Mouse (Mus musculus): Measurements from ENCODE around the gene Slc6a12.
"Not testable (repeated sequence)": the region's sequence is repeated elsewhere in the genome, so short reads cannot be mapped to it uniquely, and the experiment has no call there.

Gene Slc6a12

GRCm38 (mm10) chr6:121341650-121342049 lies 1.2 kb upstream of the Slc6a12 start:
- DNase-seq (ENCODE audit: extremely low read depth, insufficient read length, low spot score) = no peak

GRCm38 (mm10) chr6:121343771-121344123 lies 871 bp downstream of the Slc6a12 start:
- DNase-seq (ENCODE audit: extremely low read depth, insufficient read length, low spot score) = no peak

GRCm38 (mm10) chr6:121344329-121344728 lies 1.5 kb downstream of the Slc6a12 start:
- peak; percentile 42 for DNase-seq (ENCODE audit: extremely low read depth, insufficient read length, low spot score)

- no peak for DNase-seq (ENCODE audit: extremely low read depth, insufficient read length, low spot score)
These were observed 3.6 kb downstream of the Slc6a12 start for GRCm38 (mm10) chr6:121346428-121346827.

- no peak for DNase-seq (ENCODE audit: extremely low read depth, insufficient read length, low spot score)
These were observed 9.4 kb downstream of the Slc6a12 start for GRCm38 (mm10) chr6:121352276-121352675.

- DNase-seq (ENCODE audit: extremely low read depth, insufficient read length, low spot score) = no peak
These were observed 13.2 kb downstream of the Slc6a12 start for GRCm38 (mm10) chr6:121356041-121356440.

GRCm38 (mm10) chr6:121357232-121357631 lies 14.4 kb downstream of the Slc6a12 start:
- no peak for DNase-seq (ENCODE audit: extremely low read depth, insufficient read length, low spot score)

GRCm38 (mm10) chr6:121363061-121363460 lies 20.2 kb downstream of the Slc6a12 start:
- DNase-seq (ENCODE audit: extremely low read depth, insufficient read length, low spot score) = no peak

GRCm38 (mm10) chr6:121363956-121364355 lies 21.1 kb downstream of the Slc6a12 start:
- DNase-seq (ENCODE audit: extremely low read depth, insufficient read length, low spot score) = no peak

- DNase-seq (ENCODE audit: extremely low read depth, insufficient read length, low spot score) = not testable (repeated sequence)
These were observed 23.7 kb downstream of the Slc6a12 start for GRCm38 (mm10) chr6:121366537-121366936.

- DNase-seq (ENCODE audit: extremely low read depth, insufficient read length, low spot score) = no peak
These were observed 24.2 kb downstream of the Slc6a12 start for GRCm38 (mm10) chr6:121367099-121367498.

GRCm38 (mm10) chr6:121371197-121371980 lies 28.5 kb downstream of the Slc6a12 start:
- DNase-seq (ENCODE audit: extremely low read depth, insufficient read length, low spot score) = no peak

GRCm38 (mm10) chr6:121376159-121376558 lies 33.3 kb downstream of the Slc6a12 start:
- DNase-seq (ENCODE audit: extremely low read depth, insufficient read length, low spot score) = no peak

- DNase-seq (ENCODE audit: extremely low read depth, insufficient read length, low spot score) = no peak
These were observed 35.4 kb downstream of the Slc6a12 start for GRCm38 (mm10) chr6:121378256-121378655.

- no peak for DNase-seq (ENCODE audit: extremely low read depth, insufficient read length, low spot score)
These were observed 37.7 kb downstream of the Slc6a12 start for GRCm38 (mm10) chr6:121380576-121380975.

GRCm38 (mm10) chr6:121382071-121382470 lies 39.2 kb downstream of the Slc6a12 start:
- no peak for DNase-seq (ENCODE audit: extremely low read depth, insufficient read length, low spot score)

- no peak for DNase-seq (ENCODE audit: extremely low read depth, insufficient read length, low spot score)
These were observed 42.5 kb downstream of the Slc6a12 start for GRCm38 (mm10) chr6:121385397-121385796.

- no peak for DNase-seq (ENCODE audit: extremely low read depth, insufficient read length, low spot score)
These were observed 49.9 kb downstream of the Slc6a12 start for GRCm38 (mm10) chr6:121392610-121393252.

- no peak for DNase-seq (ENCODE audit: extremely low read depth, insufficient read length, low spot score)
These were observed 58.3 kb downstream of the Slc6a12 start for GRCm38 (mm10) chr6:121401140-121401539.

- DNase-seq (ENCODE audit: extremely low read depth, insufficient read length, low spot score) = no peak
These were observed 59.2 kb downstream of the Slc6a12 start for GRCm38 (mm10) chr6:121401826-121402660.

- no peak for DNase-seq (ENCODE audit: extremely low read depth, insufficient read length, low spot score)
These were observed 59.9 kb downstream of the Slc6a12 start for GRCm38 (mm10) chr6:121402661-121403244.
